Mouse (Mus musculus): ENCODE measurements around the gene Kcnj14. TPM values are rescaled to one million over a fixed set of nuclear protein-coding genes. Genes with fewer than 3 reads are reported as not detected.

Kcnj14 gene
- polyA plus RNA-seq, 1 experiment, result 0.11 TPM

DNA sequence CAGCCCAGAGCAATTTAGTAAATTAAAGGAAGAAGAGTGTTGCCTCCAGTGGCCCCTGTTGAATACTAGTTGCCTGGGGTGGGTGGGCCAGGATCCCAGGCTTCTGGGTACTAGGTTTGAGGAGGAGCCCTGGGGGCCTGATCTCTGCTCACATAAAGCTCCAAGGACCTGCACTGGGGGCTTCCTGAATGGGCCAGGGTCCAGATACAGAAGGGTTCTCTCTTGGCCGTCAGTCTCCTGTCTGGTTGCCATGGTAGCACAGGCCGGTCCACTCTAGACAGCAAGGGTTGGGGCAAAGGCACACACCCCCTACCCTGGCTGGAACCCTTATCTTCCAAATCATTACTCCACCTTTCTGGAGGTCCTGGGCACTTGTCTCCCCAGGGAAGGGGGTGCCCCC, 43.3 kb upstream of the Kcnj14 start:
- Histone ChIP-seq H3K4me3 (ENCODE audit: control insufficient read depth, low read depth, low read length) (no peak overlapping the region; the same call in 1 of the 2 replicates), H3K27me3 (ENCODE audit: control insufficient read depth, insufficient read depth, low read length) (no peaks in the 10 kb centered on the region), H3K4me1 (ENCODE audit: control insufficient read depth, insufficient read depth, low read length) (peaks cover 38% of the 10 kb centered on the region), H3K27ac (ENCODE audit: control insufficient read depth, insufficient read depth, low read depth, low read length) (no peak overlapping the region), H3K36me3 (ENCODE audit: control insufficient read depth, insufficient read depth, low read length) (no peaks in the 10 kb centered on the region)
- TF ChIP-seq CTCF (IDR thresholded peaks at IDR 0.05; ENCODE audit: control insufficient read depth, insufficient read depth, insufficient replicate concordance, low read depth, low read length) (no peak), POLR2A (IDR thresholded peaks at IDR 0.05; ENCODE audit: control insufficient read depth, low read depth, low read length) (no peak; the same call in 1 of the 2 replicates)

DNA sequence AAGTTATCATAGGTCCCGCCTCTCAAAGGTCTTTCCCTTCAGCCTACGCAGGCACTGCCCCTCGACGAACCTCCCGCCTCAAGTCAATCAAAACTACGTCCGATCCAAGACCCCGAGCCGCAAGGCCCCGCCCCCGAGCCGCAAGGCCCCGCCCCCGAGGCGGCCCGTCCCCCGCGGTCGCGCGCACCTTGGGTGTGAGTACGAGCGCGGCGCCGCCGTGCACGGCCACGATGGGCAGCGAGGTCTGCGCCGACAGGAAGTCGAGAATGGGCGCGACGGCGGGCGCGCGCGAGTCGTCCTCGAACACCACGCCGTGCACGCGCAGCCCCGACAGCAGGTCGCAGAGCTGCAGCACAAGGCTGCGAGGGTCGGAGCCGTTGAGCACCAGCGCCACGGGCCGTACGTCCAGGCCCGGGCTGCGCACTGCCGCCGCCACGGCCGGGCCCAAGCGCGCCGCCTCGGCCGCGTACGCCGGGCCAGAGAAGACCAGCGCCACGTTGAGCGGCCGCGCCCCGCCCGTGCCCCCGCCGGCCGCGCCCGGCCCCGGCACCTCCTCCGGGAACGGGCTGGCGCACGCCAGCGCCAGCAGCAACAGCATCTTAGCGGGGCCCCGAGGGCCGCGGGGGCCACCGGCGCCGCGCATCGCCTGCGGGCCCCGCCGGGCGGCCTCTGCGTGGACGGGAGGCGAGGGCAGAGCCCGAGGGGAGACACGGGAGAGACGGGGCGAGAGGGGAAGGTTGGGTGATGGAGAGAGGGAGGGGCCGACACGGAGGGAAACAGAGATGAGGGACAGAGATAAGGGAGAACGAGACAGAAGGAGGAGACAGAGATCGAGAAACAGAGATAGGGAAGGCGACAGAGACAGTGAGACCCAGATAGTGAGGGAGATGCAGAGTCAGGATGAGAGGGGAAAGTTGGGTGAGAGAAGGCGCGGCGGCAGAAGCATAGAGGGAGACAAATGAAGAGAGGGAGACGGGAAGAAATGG, 41.6 kb upstream of the Kcnj14 start:
- no peaks in the 10 kb centered on the region for H3K27me3 ChIP-seq (ENCODE audit: control insufficient read depth, insufficient read depth, low read length)
- H3K4me3 ChIP-seq (ENCODE audit: control insufficient read depth, low read depth, low read length), result peak overlapping the region; percentile 97
- peaks cover 33% of the 10 kb centered on the region for H3K4me1 ChIP-seq (ENCODE audit: control insufficient read depth, insufficient read depth, low read length)
- TF ChIP-seq CTCF (IDR thresholded peaks at IDR 0.05; ENCODE audit: control insufficient read depth, insufficient read depth, insufficient replicate concordance, low read depth, low read length) (no peak), POLR2A (IDR thresholded peaks at IDR 0.05; ENCODE audit: control insufficient read depth, low read depth, low read length) (peak; percentile 91)
- H3K27ac ChIP-seq (ENCODE audit: control insufficient read depth, insufficient read depth, low read depth, low read length), result peak overlapping the region; percentile 88
- no peaks in the 10 kb centered on the region for H3K36me3 ChIP-seq (ENCODE audit: control insufficient read depth, insufficient read depth, low read length)

DNA sequence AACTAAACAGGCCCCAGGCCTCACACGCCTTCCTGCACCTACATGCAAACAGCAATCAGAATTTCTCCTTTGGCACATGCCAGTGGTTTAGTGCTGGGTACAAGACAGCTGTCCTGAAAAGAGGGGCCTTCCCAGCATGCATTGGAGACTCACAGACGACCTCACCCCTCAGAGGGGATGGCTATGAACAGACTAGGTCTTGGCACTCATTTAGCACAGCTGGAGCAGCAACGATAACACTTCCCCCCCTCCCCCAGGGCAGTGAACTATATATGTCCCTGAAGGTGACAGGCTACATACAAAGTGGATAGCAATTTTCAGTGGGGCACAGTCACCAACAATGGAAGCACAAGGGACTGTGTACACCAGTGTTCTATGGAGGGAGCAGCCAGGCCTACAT, 39.9 kb upstream of the Kcnj14 start:
- H3K27ac ChIP-seq (ENCODE audit: control insufficient read depth, insufficient read depth, low read depth, low read length), result no peak overlapping the region
- peaks cover 21% of the 10 kb centered on the region for H3K4me1 ChIP-seq (ENCODE audit: control insufficient read depth, insufficient read depth, low read length)
- H3K27me3 ChIP-seq (ENCODE audit: control insufficient read depth, insufficient read depth, low read length), result no peaks in the 10 kb centered on the region
- no peak for TF ChIP-seq POLR2A (IDR thresholded peaks at IDR 0.05; ENCODE audit: control insufficient read depth, low read depth, low read length)
- no peak for TF ChIP-seq CTCF (IDR thresholded peaks at IDR 0.05; ENCODE audit: control insufficient read depth, insufficient read depth, insufficient replicate concordance, low read depth, low read length)
- no peaks in the 10 kb centered on the region for H3K36me3 ChIP-seq (ENCODE audit: control insufficient read depth, insufficient read depth, low read length)
- H3K4me3 ChIP-seq (ENCODE audit: control insufficient read depth, low read depth, low read length), result no peak overlapping the region

DNA sequence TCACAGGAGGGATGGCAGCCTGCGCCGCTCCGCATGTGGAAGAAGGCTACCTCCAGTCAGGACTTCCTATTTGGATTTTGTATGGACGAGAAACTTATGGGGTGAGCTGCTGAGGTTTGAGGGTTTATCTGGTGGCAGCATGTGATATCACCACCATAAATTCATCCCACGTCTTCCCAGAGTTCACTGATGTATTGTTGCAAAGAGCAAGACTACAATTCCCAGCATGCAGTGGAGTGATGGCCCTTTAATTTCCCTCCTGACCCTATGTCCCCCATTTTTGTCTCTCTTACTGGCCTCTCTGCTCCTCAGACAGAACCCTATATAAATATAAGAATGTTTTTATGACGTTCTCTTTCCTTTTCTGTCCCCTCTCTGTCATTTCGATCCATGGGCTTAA, 38.2 kb upstream of the Kcnj14 start:
- Histone ChIP-seq H3K36me3 (ENCODE audit: control insufficient read depth, insufficient read depth, low read length) (no peaks in the 10 kb centered on the region), H3K4me3 (ENCODE audit: control insufficient read depth, low read depth, low read length) (no peak overlapping the region), H3K27ac (ENCODE audit: control insufficient read depth, insufficient read depth, low read depth, low read length) (no peak overlapping the region), H3K4me1 (ENCODE audit: control insufficient read depth, insufficient read depth, low read length) (peaks cover 14% of the 10 kb centered on the region), H3K27me3 (ENCODE audit: control insufficient read depth, insufficient read depth, low read length) (no peaks in the 10 kb centered on the region)
- TF ChIP-seq POLR2A (IDR thresholded peaks at IDR 0.05; ENCODE audit: control insufficient read depth, low read depth, low read length) (no peak), CTCF (IDR thresholded peaks at IDR 0.05; ENCODE audit: control insufficient read depth, insufficient read depth, insufficient replicate concordance, low read depth, low read length) (no peak)

DNA sequence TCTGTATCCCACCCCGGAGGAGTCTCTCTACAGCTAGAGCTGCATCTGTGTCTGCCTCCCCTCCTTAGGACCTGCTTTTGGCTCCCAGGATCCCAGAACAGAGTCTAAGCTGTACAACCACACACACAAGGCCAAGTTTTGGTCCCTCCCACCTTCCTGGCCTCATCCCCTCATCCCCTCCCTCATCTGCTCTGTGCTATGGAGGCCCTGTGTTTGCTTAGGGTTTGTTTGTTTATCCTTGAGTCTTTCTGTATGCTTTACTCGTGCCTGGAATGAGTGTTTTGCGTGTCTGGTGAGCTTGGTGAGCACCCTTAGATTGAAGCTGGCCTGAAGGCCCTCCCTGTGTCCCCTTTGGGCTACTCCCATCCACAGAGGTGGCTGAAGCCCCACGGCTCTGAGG, 34.4 kb upstream of the Kcnj14 start:
- TF ChIP-seq POLR2A (IDR thresholded peaks at IDR 0.05; ENCODE audit: control insufficient read depth, low read depth, low read length), result no peak
- TF ChIP-seq CTCF (IDR thresholded peaks at IDR 0.05; ENCODE audit: control insufficient read depth, insufficient read depth, insufficient replicate concordance, low read depth, low read length), result no peak
- no peaks in the 10 kb centered on the region for H3K27me3 ChIP-seq (ENCODE audit: control insufficient read depth, insufficient read depth, low read length)
- H3K27ac ChIP-seq (ENCODE audit: control insufficient read depth, insufficient read depth, low read depth, low read length), result no peak overlapping the region
- H3K4me3 ChIP-seq (ENCODE audit: control insufficient read depth, low read depth, low read length), result no peak overlapping the region
- no peaks in the 10 kb centered on the region for H3K36me3 ChIP-seq (ENCODE audit: control insufficient read depth, insufficient read depth, low read length)
- peaks cover 21% of the 10 kb centered on the region for H3K4me1 ChIP-seq (ENCODE audit: control insufficient read depth, insufficient read depth, low read length)

DNA sequence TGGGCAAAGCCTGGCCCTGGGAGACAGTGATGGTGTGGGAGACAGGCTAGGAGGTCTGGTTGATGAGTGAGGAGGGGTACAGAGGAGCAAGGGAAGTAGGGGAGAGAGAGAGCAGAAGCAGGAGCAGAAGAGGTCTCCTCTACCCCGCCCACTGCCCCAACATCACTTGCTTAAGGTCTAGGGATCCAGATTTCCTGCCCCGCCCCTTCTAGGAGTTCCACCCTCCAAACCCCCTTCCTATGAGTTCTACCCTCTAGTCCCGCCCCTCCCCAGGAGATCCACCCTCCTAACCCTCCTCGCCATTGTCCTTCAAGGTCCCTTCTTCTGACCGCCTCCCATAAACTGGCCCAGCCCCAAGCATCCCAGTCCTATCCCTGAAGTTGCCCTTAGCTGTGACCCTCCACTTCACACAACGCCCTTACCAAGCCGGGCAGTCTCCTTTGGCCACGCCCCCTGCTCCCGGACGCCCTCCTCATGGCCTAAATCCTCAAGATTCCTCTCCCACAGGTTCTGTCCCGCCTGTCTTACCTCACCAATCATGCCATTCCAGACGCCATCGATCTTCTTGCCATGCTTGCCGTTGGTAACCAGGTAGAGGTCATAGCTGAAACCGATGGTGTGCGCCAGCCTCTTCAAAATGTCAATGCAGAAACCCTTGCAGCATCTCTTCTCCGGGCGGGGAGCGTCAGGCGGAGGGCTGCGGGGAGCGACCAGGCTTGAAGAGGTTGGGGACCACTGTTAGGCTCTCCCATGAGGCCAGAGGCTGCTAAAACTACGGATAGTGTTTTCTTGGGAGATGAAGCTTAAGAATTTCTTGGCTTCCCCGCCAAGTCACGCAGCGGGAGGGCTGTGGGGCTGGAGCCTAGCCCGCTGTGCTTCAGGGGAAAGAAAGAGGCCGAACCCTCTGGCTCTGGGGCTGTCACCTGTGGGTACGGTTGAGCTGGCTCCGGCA, 32.6 kb upstream of the Kcnj14 start:
- no peak overlapping the region; the same call in 1 of the 2 replicates for H3K27ac ChIP-seq (ENCODE audit: control insufficient read depth, insufficient read depth, low read depth, low read length)
- no peaks in the 10 kb centered on the region for H3K36me3 ChIP-seq (ENCODE audit: control insufficient read depth, insufficient read depth, low read length)
- H3K4me3 ChIP-seq (ENCODE audit: control insufficient read depth, low read depth, low read length), result peak overlapping the region; percentile 72
- TF ChIP-seq POLR2A (IDR thresholded peaks at IDR 0.05; ENCODE audit: control insufficient read depth, low read depth, low read length), result 0 out of 2 replicates have a peak, but pooled peaks have one; percentile 20
- no peak for TF ChIP-seq CTCF (IDR thresholded peaks at IDR 0.05; ENCODE audit: control insufficient read depth, insufficient read depth, insufficient replicate concordance, low read depth, low read length)
- peaks cover 21% of the 10 kb centered on the region for H3K4me1 ChIP-seq (ENCODE audit: control insufficient read depth, insufficient read depth, low read length)
- H3K27me3 ChIP-seq (ENCODE audit: control insufficient read depth, insufficient read depth, low read length), result no peaks in the 10 kb centered on the region
